Mouse (Mus musculus): ENCODE results near the gene 4930519G04Rik.
"Not testable (repeated sequence)": the region's sequence is repeated elsewhere in the genome, so short reads cannot be mapped to it uniquely, and the experiment has no call there.

4930519G04Rik gene

DNA sequence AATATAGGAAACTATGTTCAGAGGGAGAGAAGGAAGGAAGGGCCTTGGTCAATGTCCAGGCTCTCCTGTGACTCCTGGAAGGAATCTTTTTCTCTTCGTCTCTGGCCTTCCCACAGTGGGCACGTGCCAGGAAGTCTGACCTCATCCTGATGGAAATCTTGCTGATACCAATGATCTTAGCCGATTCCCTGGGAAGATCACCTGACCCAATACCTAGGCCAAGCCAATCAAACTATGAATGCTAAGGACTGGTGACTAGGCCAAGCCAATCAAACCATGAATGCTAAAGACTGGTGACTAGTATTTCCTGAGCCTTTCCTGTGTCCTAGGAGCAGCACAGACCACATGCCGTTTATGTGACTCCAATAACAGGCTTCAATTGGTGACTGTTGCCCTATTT is 60.2 kb downstream of the 4930519G04Rik start:
- DNase-seq, result no peak

- no peak for DNase-seq
Measured at GRCm38 (mm10) chr5:114914855-114915254, 61.4 kb downstream of the 4930519G04Rik start.

DNA sequence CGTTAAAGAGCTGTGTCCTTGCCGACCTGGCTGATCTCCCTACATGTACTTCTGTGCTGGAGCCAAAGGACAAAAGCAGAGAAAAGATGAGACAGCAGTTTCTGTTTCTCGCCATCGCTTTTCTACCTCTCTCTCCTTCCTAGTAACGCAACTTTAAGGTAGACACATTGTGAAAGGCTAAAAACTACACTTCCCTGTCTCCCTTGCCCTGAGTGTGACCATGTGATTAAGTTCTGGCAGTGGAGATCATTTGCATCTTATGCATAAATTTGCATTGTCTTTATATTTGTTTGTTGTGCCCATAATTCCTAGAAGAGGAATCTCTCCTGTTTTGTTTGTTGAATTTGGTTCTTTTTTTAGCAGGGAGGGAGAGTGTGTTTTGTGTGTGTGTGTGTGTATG is 62.4 kb downstream of the 4930519G04Rik start:
- DNase-seq, result no peak

- DNase-seq, result peak; percentile 56 to 65
Measured at GRCm38 (mm10) chr5:114916777-114917176, 63.3 kb downstream of the 4930519G04Rik start.

DNA sequence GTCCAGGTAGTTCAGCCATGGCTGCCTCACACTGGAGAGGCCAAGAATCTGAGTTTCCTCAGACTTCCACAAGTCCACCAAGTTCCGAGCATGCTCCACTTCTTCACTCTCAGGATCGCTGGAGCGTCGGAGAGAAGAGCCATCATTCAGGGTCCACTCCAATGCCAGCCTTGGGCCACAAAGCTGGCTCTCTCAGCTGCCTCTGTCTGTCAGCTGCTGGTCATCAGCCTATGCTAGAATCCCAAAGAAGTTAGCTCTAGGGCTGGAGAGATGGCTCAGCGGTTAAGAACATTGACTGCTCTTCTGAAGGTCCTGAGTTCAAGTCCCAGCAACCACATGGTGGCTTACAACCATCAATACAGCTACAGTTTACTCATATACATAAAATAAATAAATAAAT is 63.9 kb downstream of the 4930519G04Rik start:
- not testable (repeated sequence) for DNase-seq

GRCm38 (mm10) chr5:114921551-114922365 is 68.3 kb downstream of the 4930519G04Rik start:
- peak; percentile 58 to 70 for DNase-seq

DNA sequence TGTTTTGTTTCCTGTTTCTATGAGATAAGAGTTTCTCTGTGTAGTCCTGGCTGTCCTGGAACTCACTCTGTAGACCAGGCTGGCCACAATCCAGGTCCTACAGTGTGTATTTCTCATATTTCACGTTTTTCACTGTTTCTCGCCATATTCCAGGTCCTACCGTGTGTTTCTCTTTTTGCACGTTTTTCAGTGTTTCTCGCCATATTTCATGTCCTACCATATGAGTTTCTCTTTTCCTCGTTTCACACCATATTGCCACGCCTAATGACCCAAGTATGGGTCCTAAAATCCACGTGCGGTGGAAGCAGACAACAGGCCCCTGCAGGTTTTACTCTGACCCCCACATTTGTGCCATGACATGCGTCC is 68.9 kb downstream of the 4930519G04Rik start:
- DNase-seq, result no peak

- DNase-seq, result peak; percentile 40 to 65
Measured at GRCm38 (mm10) chr5:114922998-114923473, 69.6 kb downstream of the 4930519G04Rik start, which contains the start of gene Oasl1. TSS of gene Oasl1 (plus strand) at chr5:114923240.

GRCm38 (mm10) chr5:114926153-114926684 is 72.8 kb downstream of the 4930519G04Rik start:
- no peak for DNase-seq

DNA sequence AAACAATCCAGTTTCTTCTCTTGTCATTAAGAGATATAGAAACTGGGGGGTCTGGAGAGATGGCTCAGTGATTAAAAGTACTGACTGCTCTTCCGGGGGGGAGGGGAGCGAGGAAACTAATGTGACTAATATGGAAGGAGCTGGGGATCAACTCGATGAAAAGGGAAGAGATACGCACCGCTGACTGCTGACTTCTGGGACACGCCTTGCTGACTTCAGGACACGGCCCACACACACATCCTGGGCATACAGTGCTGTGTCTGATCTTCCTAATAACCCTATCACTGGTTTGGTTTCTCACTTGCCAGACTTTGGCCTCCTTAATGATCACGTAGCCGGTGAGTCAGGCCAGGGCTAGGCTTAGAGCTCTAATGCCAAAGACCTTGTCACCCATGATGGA is 73.3 kb downstream of the 4930519G04Rik start:
- no peak for DNase-seq

DNA sequence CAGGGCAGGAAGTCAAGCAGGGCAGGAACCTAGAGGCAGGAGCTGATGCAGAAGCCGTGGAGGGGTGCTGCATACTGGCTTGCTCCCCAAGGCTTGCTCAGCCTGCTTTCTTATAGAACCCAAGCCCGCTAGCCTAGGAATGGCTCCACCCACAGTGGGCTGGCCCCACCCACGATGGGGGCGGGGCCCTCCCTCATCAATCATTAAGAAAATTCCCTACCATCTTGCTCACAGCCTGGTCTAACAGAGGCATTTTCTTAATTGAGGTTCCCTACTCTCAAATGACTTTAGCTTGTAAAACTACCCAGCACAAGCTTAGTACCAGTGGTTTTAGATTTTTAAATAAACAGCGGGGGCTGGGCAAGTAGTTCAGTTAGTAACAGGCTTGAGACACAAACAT is 78.2 kb downstream of the 4930519G04Rik start:
- DNase-seq, result no peak

DNA sequence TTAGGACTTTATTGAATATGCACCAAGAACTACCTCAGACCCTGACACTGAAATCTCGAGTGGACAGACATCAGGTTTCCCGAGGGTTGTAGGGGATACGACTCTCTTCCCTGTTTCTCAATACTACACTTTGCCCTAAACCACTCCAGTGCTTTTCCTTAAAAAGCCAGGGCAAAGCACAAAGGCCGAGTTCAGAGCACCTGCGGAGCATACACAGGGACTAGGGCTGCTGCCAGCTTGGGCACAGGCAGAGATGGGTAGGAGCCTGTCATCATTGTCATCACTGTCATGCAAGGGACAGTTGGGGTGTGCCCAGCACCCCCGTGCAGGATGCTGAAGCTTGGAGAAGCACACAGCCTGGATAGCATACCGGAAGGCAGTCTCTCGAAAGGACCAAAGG is 79.7 kb downstream of the 4930519G04Rik start:
- no peak for DNase-seq
